Mouse (Mus musculus) megakaryocyte, adult 5-6 weeks (primary cell): ENCODE measurements at regions not wholly inside any gene's neighbourhood (a gene's known extent, or its start where the extent isn't known, plus 50 kb on each side); places are given as distances from the start of the nearest gene placed in this dataset.

ENCODE experiments used
- ATAC-seq: 2 replicates; pipeline ENCODE4 v1.8.0; 2016; ENCODE audit warnings: mild to moderate bottlenecking, inconsistent platforms; ENCODE audit not compliant: poor library complexity, severe bottlenecking

DNA sequence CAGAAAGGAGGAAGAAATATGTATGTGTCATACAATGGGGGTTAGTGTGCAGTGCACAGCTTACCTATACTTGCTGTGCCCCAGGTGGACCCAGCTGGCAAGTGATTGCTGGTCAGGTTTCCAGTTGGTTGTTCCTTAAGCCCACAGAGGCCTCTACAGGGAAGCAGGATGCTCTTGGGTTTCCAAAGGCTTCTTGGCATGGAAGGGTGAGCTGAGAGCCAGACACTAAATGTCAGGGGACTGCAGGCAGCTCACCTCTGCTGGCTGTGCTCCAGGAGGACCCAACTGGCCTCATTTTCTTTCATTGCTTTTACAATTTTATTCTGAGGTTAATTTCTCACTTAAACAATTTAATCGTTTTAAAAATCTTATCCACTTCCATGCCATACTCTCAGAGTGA lies 108.1 kb downstream of the Gm10184 start:
- no peak for ATAC-seq

DNA sequence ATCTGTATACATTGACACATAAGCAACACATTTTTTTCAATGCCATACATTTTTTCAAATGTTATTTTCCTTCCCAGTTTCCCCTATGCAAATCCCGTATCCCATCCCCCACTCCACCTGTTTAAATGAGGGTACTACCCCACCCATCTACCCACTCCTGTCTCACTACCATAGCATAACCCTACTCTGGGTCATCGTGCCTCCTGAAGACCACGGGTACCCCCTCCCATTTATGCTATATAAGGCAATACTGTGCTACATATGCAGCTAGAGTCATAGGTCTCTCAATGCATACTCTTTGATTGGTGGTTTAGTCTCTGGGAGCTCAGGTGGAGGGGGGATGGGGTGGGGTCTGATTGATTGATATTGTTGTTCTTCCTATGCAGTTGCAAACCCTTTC lies 132.7 kb downstream of the Gm10184 start:
- ATAC-seq, result no peak

DNA sequence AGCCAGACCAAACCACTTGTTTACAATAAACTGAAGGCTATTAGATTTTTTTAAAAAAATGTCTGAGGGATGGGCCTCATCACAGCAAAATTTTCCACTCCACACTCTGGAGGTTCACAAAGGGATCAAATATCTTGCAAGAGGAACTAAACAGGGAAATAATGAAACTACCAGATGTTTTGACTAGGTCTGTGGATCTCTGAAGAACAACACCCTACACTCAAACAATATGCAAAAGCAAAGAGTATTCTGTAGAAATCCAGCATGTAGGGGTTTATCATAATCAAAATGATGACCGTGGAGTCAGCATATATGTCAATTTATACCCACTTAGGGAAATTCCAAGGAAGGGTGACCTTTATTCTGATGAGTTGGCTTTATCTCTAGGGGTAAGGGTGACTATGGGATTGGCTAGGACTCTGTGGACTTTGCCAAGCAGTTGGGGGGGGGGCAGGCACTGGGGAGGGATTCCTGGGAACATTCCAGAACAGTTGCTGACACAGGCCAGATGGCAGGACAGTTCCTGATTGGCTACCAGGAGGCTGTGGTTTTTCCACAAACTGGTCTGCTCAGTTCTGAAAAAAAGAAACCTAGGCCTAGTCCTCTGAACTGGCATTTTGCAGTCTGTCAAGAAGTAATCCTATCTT lies 143.9 kb downstream of the Gm10184 start:
- no peak for ATAC-seq

DNA sequence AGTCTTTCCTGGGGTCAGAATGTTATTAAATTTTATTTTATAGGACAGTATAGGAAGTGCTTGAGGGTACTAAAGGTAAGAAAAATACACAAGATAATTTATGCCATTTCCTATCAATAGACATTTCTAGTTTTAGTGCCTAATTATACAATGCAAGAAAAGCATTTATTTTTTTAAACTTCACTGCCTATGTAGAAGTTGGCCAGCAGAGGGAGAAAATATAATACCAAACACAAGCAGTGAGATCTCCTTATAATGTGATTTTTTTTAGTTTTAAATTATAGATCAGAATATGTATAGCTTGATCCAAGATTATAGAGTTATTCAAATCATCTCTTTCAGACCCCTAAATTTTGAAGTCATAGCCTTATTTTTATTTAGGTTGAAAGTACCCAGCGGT lies 172.8 kb downstream of the Gm10184 start:
- no peak for ATAC-seq

DNA sequence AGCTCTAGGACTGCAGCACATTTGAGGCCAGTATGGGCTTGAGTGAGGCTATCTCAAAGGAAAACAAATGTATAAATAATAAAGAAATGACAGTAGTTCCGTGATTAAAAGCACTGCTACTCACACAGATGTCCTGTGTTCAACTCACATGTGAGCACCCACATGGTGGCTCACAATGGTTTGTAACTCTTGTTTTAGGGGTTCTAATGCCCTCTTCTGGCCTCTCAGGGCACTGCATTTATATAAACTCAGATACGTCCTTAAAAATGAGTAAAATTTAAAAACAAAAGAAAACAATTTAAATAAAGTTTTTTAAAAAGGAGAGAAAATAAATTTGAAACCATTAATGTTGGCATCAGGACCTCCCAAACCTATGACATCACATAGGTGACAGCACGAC lies 184.7 kb downstream of the Gm10184 start:
- ATAC-seq, result no peak

DNA sequence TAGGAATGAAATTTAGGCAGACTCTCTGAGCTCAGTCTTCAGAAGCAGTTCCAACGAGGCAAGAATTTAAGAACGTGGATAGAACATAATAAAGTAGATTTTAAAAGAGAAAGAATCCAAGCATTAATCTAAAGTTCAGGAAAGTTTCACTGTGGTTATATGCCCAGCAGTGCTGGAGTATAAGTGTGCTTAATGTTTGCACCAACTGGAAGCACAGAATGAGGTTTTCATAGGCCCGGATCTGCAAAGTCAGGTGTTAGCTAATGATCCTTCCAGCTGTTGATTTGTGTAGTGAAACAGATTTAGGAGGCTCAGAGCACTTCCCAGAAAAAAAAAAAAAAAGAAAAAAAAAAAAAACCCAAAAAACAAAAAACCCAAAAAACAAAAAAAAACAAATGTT lies 228.5 kb downstream of the Gm10184 start:
- no peak for ATAC-seq

DNA sequence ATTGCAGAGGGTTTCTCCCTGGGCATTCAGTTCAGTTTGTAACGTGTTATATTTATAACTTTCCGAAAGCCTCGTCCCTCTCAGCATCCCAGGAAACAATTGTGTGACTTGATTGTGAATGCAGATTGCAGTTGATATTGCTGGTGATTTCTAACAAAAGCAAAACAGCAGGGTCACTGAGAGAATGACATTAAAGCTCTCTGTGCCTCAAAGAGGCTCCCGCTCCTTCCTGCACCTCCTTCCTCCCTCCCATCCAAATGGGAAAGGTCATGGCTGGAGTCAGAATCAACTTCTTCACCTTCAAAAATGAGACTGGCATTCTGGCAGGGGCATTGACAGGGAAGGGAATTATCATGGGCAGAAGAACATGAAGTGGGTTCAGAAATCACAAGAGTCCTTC lies 251.9 kb downstream of the Gm10184 start:
- no peak for ATAC-seq

DNA sequence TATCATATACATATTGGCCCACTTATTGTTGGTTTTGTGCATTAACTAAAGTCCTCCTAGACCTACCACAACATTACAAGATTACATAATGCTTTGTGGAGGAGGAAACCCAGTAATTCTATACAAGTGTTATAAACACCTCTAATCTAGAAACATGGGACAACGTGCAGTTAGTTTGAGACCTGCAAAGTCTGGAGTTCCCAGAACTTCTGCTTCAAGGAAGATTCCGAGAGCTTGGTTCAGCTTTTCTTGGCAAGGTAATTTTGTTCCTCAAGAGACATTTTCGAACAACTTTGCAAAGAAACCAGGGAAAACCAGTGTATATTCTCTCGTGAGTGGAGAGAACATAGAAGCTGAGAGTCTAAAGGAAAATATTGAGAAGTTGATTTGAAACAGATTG lies 254.0 kb downstream of the Gm10184 start:
- ATAC-seq, result no peak

DNA sequence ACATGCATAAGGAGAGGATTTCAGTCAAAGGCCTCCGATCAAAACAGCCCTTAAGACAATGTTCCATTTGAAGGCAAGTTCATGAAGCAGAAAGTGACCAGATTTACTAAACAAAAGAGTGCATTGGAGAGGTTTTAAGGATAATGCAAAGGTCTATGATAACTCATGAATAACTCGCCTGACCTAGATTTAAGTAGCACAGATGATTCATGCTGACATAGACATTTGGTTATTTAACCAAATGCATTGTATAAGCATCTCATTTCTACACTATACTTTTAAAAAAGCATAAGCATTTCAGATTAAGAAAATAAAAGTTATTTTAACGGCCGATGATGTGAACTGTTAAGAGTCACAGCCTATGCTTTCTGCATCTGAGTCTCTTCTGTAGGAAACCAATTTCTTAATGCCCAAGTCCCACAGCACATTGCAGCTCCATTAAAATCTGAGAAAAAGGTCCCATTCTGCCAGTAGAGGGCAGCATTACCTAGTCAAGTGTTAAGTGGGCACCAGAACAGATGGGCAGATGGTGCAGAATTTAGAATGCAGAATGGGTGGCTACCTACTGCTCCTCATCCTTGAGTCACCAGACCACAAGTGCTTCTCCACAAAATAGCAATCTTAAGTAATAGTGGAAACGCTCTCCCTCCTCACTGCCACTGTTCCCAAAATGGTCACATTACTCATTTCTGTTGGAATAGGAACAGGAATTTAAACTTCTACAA lies 256.0 kb downstream of the Gm10184 start:
- ATAC-seq, result peak; percentile 62; the same call in 1 of the 2 replicates

DNA sequence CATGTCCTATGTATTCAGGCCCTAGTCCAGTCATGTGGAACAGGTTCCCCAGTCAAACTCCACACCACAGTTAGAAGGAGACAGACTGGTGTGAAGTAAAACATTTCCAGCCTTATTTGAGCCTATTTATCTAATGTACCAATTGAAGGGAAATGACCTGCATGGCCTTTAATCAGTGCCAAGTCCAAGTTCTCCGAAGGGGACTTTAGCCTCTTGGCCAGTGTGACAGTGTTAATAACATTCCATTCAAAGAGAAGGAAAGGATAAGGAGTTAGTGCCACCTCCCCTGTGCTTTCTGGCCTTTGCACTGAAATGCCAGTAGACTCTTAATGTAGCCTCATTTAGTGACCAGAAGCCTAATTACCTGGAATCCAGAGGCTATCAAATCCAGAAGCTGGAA lies 264.2 kb downstream of the Gm10184 start:
- no peak for ATAC-seq
